Mouse (Mus musculus) hematopoietic stem cell, adult 5-6 weeks (primary cell): ENCODE data around the gene Senp2. TPM values are rescaled to one million over a fixed set of nuclear protein-coding genes. Genes with fewer than 3 reads are reported as not detected.

Experiments
- ATAC-seq, 2 experiments: fragments of 125-278 bp in 1 of 2; replicated peaks in 1 of 2; 2 replicates each; pipeline ENCODE4 v1.8.0; 2016 to 2017; ENCODE audit warnings: inconsistent platforms in 2 of 2, mild to moderate bottlenecking in 2 of 2, moderate number of reproducible peaks in 2 of 2, low read depth in 1 of 2, moderate TSS enrichment in 1 of 2; ENCODE audit not compliant: low FRiP score in 2 of 2, poor library complexity in 2 of 2, severe bottlenecking in 2 of 2, insufficient read depth in 1 of 2, low TSS enrichment in 1 of 2
- total RNA-seq: library from RNA; stranded (forward); fragments of 172-1452, 232-1000 nt; gene quantifications from 2 replicates; pipeline ENCODE4 v1.2.3, GENCODE M21; 2017

Gene Senp2
- total RNA-seq, 1 experiment from 2014 or later, result 46.2 TPM

GRCm38 (mm10) chr16:21999941-22000690, 9.2 kb upstream of the Senp2 start:
- ATAC-seq, result no peak

GRCm38 (mm10) chr16:22001172-22001571, 8.1 kb upstream of the Senp2 start:
- no peak for ATAC-seq

- no peak; a peak in 1 of 4 replicates for ATAC-seq
These were observed 7.7 kb upstream of the Senp2 start for GRCm38 (mm10) chr16:22001606-22002005.

GRCm38 (mm10) chr16:22009596-22009995, 312 bp downstream of the Senp2 start:
- 0 out of 4 replicates have a peak, but pooled peaks of 1 of the 2 experiments have one; percentile 22 for ATAC-seq

- ATAC-seq, result no peak
These were observed 6.3 kb downstream of the Senp2 start for GRCm38 (mm10) chr16:22015569-22015968.

- no peak for ATAC-seq
These were observed 12.8 kb downstream of the Senp2 start for GRCm38 (mm10) chr16:22022122-22022521.

- ATAC-seq, result no peak
These were observed 18.2 kb downstream of the Senp2 start for GRCm38 (mm10) chr16:22027474-22027873.

GRCm38 (mm10) chr16:22038554-22038953, 29.3 kb downstream of the Senp2 start:
- ATAC-seq, result no peak

GRCm38 (mm10) chr16:22039978-22040377, 30.7 kb downstream of the Senp2 start:
- ATAC-seq, result no peak

GRCm38 (mm10) chr16:22043830-22044229, 34.5 kb downstream of the Senp2 start:
- ATAC-seq, result no peak

GRCm38 (mm10) chr16:22045930-22046329, 36.6 kb downstream of the Senp2 start:
- no peak for ATAC-seq

GRCm38 (mm10) chr16:22046739-22047366, 37.6 kb downstream of the Senp2 start:
- no peak for ATAC-seq

GRCm38 (mm10) chr16:22053411-22053810, 44.1 kb downstream of the Senp2 start:
- ATAC-seq, result no peak

GRCm38 (mm10) chr16:22057498-22057897, 48.2 kb downstream of the Senp2 start:
- no peak for ATAC-seq

- ATAC-seq, result no peak
These were observed 49.6 kb downstream of the Senp2 start for GRCm38 (mm10) chr16:22058871-22059270.

GRCm38 (mm10) chr16:22060416-22060815, 51.1 kb downstream of the Senp2 start:
- ATAC-seq, result no peak

- peak; percentile 46 to 56 for ATAC-seq
These were observed 52.4 kb downstream of the Senp2 start for GRCm38 (mm10) chr16:22061555-22062160.

GRCm38 (mm10) chr16:22062284-22062683, 53.0 kb downstream of the Senp2 start:
- peak; percentile 15 to 22; a peak in 1 of 4 replicates for ATAC-seq
